Mouse (Mus musculus) thymus, postnatal 36 days (tissue): ENCODE data around the gene Trim37.

ENCODE experiments used
- DNase-seq, 2 experiments: peaks; one replicate each; pipeline ENCODE4 v3.0.0; 2022; ENCODE audit warnings: mixed read lengths in 2 of 2

Gene Trim37

DNA sequence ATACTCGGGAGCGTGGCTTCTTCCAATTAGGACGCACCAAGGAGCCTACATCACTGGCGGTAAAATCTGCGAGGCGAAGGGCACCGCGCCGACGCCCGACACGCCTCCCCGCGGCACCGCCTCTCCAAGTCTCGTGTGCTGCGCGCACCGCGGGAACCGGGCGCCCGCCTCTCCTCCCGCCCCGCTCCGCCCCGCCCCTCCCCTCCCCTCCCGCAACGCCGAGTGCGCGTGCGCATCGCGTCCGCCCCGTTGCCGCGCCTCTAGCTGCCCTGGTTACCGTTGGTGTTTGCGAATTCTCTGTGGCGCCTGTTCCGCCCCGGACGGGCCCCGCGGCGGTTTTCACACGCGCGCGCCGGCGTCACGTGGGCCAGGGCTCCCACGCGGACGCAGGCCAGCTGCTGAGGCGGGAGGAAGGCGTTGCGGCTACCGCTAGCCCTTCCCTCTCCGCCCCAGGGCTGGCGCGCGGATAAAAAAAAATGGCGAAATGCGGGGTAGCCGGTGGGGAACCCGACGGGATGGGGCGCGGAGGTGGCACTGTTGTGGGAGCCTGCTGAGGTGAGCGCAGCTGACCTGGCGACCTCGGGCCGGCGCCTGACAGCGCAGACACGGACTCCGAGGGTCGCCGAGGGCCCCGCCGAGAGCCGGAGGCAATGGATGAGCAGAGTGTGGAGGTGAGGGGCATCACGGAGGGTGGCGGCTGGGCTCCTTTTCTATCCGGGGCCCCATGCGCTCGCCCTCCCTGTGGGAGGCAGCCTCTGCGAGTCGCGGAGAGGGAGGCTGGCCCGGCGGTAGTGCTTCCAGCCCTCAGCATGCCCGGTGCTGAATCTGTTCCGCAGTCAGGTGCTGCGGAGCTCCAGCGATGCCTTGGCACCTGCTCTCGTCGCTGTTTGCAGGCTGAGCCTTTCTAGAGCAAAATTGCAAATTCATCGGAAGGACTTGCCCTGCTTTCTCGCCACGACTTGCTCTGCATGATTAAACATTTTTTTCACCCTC is at the start of gene Trim37:
Gene Trim37 (plus strand): TSS at position 254 of the 993 bp plus-strand sequence.
- DNase-seq, result peak; percentile 79 to 87

DNA sequence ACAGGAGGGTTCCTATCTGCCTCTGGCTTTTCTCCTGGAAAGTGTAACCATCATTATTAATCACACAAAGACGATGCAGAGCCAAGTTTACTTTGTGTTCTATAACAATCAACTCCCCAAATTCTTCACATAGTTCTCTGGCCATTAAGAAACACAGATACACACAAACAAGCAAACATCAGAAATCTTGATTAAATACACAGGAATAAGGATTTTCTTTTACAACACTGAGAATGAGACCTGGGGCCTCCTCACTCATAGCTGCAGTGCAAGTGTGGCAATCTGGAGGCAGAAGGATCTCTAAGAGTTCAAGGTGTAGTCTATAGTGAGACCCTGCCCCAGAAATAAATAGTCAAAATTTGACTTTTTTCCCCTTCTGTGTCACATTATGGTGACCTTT is 43.2 kb upstream of the Trim37 start:
- DNase-seq, result no peak

DNA sequence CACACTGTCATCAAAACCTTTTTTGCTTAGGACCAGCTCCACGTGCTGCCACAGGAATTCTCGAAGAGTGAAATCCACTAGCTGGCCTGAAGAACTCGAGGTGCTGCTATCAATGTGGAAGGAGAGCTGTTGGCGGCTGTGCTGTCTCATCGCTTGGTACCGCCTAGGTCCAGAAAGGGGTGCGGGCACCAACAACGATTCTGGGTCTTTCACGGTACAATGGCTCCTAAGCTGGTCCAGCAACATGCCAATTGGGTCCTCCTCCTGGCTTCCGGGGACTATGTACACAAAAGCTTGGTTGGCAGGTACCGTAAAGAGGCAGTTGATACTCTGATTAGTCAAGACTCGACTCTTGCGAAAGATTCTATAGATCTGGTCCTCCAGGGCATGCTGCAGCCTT is 41.4 kb upstream of the Trim37 start:
- DNase-seq, result no peak

DNA sequence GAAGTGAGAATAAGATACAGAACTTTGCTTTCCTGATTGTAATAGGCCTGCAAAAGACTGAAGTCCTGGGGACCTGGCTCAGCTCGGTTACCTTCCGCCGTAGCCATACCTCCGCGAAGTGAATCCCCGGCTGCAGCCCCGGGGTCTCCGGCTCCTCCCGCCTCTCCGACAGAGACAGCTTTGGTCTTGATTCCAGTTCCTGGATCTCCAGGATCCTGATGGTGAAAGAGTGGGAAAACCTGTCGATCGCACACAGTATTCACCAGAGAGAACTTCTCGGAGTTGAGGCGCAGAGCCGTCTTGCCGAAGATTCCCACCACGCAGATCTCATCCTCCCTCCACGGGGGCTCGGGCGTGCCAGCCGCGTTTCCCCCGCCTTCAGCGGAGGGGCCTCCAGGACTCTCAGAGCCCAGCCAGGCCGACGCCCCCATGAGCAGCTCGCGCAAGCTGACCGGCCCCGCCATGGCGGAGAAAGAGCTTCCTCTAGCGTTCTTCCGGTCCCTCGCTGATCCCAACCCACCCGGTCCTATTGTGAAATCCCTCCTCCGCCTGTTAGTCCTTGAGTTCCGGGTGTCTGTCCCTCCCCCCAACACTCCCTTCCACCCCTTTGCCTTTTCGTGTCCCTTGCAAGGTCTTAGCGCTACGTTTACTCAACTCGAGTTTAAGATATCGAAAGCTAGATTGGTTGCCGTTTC is 40.4 kb upstream of the Trim37 start, which contains the start of gene Smg8:
Gene Smg8 (minus strand): TSS at position 485 of the 695 bp plus-strand sequence.
- DNase-seq, result peak; percentile 76 to 79

DNA sequence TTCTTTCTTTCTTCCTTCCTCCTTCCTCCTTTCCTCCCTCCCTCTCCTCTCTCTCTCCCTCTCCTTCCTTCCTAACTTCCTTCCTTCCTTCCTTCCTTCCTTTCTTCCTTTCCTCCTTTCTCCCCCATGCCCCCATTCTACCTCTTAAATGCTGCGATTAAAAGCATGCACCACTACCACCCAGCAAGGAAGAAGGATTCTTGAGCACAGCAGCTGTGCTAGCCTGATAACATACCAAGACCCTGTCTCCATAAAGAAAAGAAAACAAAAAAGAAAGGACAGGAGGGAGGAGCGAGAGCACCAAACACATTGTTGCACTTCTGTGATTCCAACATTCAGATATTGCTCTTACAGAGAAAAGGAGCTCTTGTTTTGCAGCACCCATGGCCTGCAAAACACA is 39.7 kb upstream of the Trim37 start:
- DNase-seq, result no peak

DNA sequence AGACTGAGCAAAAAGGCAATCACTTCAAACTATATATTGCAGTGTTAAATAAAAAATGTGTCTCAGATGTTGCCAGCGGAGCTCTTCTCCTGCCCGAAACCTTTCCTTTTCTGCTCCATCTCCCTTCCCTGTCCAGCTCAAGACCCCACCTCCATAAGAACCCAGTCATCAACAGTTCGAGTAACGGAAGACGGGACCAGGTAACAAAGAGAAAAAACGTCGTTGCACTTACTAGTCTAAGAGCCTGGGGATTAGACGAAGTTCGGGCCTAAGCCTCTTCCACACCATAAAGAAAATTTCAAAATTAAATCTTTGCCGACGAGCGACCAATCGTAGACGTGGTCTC is 18.5 kb upstream of the Trim37 start, which contains the start of gene Prr11:
Gene Prr11 (minus strand): TSS at position 300 of the 346 bp plus-strand sequence.
- no peak for DNase-seq

DNA sequence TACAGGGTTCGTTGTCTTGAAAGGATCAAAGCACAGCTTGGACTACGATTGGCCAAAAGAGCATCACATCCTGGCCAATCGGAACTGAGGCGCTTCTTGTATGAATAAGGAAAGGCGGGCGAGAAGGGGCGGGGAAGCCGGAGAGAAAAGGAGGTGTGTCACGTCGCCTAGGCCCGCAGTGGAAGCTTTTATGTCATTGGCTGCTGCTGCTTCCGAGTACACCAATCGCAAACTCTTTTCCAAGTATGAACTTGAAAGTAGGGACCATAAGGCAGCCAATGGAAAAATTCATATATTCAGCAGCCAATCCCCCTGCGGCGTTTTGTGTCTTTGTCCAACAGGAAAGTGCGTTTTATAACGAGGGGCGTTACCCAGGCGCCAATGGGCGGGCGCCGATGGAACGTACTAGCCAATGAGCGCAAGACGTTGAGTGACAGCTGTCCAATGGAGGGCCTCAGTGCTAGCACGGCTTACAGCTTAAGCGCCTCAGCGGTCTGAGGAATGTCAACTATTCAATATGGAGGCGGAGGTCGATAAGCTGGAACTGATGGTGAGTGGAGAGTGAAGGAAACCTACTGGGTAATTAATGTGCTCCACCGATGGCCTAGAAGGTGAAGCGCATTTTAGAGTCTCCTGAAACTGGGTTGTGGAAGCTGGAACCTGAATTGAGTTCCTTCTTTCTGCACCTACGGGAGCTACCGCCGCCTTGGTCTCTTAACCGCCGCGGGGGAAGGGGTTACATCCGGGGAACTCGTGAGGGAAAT is 17.9 kb upstream of the Trim37 start, which contains the start of gene Ska2:
Gene Ska2 (plus strand): TSS at position 480 of the 764 bp plus-strand sequence.
- DNase-seq, result peak; percentile 95 to 97

DNA sequence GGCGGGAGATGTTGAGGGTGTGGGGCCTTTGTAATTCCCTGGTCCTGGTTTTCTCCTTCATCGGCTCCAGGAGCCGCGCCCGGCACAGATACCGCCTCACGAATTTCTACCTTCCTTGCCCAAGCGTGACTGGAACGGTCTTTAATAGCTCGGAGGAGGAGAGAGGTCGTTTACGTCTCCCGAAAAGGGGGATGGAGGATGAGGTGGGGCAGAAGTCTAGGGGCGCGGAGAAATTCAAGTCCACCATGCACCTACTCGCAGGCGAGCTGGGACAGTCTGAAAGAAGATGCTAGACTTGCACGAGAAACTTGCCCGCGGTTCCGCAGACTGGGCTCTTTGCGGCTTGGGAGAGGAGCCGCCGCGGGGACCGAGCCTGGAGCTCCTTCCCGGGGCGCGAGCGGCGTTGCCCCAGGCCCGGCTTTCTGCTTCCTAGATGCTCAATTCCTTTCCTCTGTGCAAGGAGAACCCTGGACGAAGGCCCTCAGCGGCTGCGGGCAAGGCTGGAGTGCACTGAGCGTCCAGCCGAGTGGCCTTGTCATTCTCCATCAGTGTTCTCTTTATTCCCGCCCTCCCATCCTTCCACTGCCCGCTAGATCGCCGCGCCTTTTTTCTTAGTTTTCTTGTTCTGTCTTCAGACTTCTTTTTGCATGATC is 17.2 kb upstream of the Trim37 start:
- DNase-seq, result peak in 1 of 2 experiments; percentile 43

DNA sequence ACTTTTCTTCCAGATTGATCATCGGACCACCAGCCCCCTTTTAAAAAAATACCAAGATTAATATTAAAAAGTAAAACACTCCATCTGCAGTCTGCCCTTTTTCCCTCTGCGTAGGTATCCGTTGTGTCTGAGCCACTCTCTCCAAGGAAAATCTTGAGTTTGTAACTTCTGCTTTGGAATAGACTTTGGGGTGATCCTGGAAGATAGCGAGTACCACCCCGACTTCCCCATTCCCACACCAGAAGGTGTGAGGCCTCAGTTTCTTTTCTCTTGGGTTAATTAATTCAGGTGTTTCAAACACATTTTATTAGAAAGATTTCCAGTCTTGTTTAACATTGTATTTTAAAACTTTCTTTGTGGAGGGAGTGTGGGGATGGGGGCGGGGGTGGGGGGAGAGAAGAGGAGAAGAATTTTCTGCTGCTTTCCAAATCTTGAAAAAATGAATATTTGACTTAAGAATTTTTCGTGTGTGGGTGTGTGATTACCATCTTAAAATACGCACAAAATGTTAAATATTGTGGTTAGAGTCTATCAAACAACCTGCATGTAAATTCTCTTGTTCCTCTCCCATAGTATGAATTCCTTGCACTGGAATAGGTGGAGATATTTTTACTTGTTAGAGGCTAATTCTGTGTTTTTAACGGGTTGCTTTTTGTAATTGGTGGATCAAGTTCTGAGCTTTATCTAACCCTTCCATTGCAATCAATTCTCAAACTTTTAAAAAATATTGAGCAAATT is 16.5 kb upstream of the Trim37 start:
- no peak for DNase-seq

DNA sequence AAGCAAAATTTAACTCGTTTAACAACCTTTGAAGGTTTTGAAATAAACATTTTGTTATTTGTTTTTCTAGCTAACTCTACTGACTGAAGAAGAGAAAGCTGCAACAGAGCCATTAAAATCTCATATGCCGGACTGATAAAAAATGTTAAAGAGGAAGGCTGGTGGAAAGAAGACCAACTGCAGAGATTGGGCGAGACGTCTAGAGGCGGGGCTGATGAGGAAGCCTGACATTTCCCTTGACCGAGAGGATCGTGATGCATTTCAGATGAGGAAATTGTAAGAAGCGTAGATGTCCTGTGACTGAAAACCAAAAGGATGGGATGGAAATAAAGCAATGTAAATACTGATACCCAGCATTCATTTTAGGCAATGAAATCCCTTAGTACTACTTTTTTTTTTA is 5.0 kb upstream of the Trim37 start:
- no peak for DNase-seq

DNA sequence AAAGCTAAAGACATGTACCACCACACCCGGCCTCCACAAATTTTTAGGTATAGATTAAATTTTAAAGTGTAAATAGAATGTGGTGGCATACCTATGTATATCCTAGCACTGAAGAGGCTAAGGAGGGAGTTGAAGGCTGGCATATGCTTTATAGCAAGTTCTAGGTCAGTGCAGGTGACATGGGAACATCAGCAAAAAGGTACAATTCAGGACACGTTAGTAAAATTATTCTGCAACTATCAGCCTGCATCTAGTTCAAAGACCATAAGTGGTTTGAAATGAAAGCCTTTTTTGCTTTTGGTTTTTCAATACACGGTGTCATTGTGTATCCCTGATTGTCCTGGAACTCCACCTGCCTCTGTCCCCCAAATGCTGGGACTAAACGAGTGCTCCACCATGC is 1.3 kb upstream of the Trim37 start:
- no peak for DNase-seq

DNA sequence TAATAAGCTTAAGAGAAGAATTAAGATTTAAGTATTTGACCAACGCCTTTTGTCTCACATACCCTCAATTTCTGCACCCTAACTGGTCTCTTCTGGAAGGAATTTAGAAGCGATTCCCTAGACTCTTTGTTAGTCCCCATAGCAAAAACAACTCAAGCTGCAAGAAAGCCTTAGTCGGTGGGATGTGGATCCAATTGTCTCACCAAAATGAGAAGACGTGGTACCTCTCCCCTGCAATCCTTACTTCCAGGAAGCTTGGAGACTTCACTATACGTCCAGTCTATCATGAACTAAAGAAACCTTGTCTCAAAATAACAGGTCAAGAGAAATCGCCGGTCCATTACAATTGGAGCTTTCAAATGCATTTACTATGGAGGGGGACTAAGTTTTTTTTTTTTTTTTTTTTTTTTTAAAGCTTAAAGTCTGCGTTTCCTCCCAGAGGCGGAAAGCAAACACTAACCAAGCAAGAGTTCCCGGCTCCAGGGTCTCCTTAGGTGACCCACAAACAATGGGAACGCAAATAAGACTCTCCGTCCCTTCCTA is 525 bp upstream of the Trim37 start:
- no peak for DNase-seq

DNA sequence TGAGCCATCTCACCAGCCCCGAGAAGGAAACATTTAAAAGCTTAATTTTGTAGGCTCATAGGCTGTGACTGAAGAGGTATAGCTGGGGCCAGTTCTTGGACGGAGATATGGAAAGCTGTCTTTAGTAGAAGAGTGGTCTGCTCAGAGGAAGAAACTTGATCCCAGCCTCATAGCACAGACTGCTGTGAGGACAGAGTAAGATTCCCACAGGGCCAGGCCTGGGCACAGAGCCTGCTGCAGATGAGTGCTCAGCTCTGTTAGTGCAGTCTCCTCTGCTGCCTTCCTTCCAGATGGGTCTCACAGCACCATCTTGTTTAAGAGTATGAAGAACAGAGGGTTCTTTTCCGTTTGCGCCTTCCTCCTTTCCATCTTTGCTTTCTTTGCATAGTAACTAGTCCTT is 9.4 kb downstream of the Trim37 start:
- no peak for DNase-seq

DNA sequence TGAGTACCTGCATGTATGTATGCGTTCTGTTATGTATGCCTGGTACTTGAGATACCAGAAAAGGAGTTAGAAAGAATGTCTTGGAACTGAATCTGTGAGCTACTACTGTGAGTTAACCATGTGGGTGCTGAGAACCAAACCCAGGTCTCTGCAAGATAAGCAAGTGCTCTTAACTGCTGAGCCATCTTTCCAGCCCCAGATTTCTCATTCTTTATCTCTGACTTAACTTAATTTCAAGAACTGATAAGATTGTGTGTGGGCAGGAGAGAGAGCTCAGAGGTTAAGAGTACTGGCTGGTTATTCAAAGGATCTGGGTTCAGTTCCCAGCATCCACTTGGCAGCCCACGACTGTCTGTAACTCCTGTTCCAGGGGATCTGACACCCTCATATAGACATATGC is 31.1 kb downstream of the Trim37 start:
- DNase-seq, result no peak

DNA sequence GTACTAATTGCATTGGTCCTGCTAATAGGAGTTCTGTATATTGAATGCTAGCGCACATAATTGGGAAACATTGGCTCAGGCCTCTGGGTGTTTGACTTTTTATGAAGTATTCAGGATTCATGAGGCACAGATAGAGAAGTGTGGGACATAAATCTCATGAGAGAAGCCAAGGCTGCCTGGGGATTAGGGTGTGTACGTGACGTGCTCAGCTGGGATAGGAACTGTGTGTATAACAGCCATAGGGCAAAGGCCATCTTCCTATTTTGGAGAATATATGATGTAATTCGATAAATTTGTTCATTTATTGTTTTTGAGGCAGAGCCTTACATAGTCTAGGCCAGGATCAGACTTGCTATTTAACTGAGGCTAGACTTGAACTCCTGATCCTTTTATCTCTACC is 35.8 kb downstream of the Trim37 start:
- no peak for DNase-seq

DNA sequence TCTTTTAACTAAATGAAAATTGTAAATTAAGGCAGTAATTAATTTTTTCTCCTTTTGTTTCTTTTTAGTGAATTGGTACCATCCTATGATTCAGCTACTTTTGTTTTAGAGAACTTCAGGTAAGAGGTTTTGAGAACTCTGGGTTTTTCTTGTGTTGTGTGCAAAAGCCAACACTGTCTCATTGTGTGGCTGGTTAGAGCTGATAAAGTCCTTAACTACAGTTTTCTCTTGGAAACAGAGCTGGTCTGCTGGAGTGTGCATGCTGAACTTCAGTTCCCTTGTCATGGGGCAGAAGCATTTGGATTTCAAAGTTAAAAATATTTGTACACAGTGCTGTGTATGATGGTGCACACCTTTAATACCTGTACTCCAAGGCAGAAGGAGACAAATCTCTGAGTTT is 36.9 kb downstream of the Trim37 start:
- no peak for DNase-seq

DNA sequence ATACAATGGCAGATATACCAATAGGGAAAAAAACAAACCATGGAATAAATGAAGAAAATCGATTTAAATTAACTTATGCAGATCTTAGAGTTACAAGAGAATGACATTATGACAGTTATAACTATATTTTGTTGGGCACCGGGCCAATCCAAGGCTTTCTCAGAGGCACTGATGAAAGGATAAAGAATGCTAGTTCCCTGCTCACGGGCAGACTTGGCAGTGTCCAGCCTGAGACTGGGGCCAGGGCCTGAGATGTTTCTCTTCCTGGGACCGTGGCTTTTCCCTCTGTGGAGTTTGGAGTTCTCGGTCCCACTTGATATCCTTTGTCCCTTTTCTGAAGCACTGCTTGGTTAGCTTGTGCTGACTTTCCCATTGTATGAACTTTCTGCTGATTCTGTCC is 46.7 kb downstream of the Trim37 start:
- DNase-seq, result no peak

DNA sequence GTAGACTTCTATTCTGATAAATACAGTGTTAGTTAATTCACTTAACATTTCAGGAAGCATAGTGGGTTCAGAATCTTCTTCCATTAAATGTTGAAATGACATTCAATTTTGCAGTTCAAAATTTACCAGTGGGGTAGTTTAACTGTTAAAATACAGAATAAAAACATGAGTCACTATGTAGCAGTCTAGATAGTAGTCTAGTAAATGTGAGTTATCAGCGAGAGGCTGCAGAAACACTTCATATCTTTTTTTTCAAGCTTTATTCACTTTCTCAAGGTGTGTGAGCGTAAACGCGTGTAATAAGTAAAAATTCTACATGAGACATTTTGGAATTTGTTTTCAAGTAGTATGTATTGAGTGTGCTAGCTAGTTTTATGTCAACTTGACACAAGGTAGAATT is 48.2 kb downstream of the Trim37 start:
- DNase-seq, result no peak

DNA sequence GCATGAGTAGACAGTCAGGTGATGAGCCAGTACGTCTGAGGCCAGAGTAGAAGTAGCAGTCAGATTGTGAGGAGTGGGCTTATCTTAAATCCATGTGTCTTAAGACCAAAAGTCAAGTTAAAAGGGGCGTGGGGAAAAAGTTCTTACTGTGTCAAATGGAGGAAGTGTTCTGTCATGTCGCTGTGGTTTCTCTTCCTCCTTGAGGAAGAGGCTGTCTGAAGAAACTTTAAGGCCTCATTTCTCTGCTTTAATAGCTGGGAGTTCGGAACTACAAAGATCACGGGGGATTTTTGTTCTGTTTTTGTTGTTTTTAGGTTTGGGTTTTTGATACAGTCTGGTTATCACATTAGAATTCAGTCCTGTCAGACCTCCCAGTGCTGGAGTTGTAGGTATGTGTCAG is 85.4 kb downstream of the Trim37 start:
- no peak for DNase-seq

DNA sequence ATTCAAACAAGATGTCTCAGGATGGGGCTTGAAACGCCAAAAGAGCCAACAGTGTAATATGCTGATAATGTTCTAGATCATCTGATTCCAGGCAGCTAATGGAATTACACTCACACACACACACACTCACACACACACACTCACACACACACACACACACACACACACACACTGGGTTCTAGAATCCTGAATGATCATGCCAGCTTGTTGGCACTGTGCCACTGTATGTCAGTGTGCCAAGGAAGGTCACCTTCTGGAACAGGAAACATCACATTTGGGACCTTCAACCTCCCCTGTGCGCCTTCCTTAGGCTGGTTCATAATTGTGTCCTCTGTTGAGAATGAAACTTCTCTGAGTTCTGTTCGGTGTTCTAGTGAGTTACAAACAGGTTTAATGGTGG is 95.8 kb downstream of the Trim37 start:
- no peak for DNase-seq

DNA sequence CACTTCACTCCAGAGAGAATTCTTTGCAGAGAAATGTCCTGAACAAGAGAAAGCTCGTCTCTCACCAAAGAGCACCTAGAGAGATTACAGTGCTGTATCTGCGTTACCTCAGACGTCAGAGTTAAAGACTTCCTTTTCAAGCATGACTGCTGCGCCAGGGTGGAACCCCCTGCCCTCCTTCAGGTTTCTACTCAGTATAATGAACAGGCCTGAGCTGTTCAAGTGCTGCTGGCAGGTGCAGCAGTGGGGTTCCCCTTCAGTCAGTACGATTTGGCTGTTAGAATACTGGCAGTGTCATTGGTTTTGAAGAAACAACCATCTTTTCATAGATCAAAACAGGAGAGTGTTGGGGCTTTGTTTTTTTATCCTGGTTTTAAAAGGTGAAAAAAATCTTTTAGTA is 100.2 kb downstream of the Trim37 start:
- DNase-seq, result no peak

DNA sequence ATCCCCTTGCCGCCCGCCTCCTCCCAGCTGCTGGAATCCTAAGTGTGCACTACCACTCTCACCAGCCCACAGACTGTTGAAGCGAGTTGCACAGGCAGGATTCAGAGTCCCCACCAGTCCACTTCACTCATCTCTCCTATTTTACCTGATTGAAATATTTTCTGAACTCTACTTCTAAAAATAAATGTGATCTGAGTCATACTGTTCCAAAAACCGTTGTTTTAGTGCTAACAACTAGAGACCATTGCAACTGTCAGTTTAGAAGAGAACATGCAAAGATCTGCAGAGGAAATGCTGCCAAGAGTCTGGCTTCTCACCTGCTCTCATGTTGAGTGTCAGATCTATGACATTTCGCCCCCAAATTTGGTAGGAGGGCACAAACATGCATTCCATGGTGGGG is 106.5 kb downstream of the Trim37 start:
- DNase-seq, result no peak
